Mouse (Mus musculus): ENCODE data around the gene Gpr18.

- TF ChIP-seq CTCF (conservative IDR thresholded peaks at IDR 0.05; ENCODE audit: low read length) (no peak), POU5F1 (IDR thresholded peaks at IDR 0.05; ENCODE audit: borderline replicate concordance, low read length) (no peak), NANOG (IDR thresholded peaks at IDR 0.05; ENCODE audit: borderline replicate concordance, low read length) (no peak)
Measured at GRCm38 (mm10) chr14:121963251-121963941, 47.8 kb upstream of the Gpr18 start.
